ENCODE assay signal across 18 mouse cellular contexts in the genomic region with DNA sequence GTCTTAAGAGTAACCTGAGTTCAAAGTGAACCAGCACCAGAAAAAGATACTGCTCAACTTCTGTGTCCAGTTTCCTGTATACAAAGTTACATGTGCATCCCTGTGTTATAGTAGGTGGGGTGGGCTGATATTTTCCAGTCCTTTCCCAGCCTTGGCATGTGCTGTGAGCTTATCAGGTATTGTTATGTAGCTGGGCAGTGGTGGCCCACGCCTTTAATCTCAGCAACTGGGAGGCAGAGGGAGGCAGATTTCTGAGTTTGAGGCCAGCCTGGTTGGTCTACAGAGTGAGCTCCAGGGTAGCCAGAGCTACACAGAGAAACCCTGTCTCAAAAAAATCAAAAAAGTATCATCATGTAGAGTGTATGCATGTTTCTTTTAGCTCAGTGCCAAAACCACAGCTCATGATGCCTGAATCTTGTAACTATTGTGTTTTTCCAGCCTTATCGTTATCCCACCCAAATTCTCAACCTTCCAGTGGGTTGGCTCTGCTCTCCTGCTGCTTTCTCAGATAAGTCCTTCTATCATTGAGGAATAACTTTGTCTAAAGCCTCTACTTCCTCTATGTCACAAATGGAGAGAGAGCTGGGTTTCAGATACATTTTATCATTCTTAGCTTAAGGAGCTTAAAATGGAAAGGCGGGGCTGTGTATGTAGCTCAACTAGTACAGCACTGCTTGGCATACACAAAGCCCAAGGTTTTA.
"Had no signal": no experiment of that assay in that cellular context is flagged by ENCODE, and none has a peak within 500 bp of the region (broad histone marks: within the 10 kb centered on the region; RNA-seq: fewer than 3 reads in every experiment).

No protein-coding gene starts in this region.

- H3K9me3 ChIP-seq: limb, embryonic 10.5 days; limb, embryonic 13.5 days; liver, embryonic 12.5 days; liver, embryonic 15.5 days; lung, embryonic 15.5 days; megakaryocyte, embryonic 14.5 days; midbrain, embryonic 13.5 days; stomach, embryonic 15.5 days had no signal

- H3K27me3 ChIP-seq: limb, embryonic 13.5 days; liver, embryonic 12.5 days; liver, embryonic 15.5 days; lung, embryonic 15.5 days; megakaryocyte, embryonic 14.5 days; midbrain, embryonic 13.5 days; neural tube, embryonic 13.5 days; stomach, embryonic 15.5 days had no signal

- ATAC-seq: liver, embryonic 12.5 days had no signal

- H3K27ac ChIP-seq: limb, embryonic 13.5 days; liver, embryonic 12.5 days; liver, embryonic 15.5 days; lung, embryonic 15.5 days; stomach, embryonic 15.5 days had no signal

- DNase-seq: kidney, adult 9 months; kidney, postnatal 14 days; kidney, postnatal 4 days; liver; retina, postnatal 1 day; right cerebral cortex, postnatal 25 days; spleen, adult 18-20 months; thymus, postnatal 25 days had no signal

- H3K4me1 ChIP-seq: limb, embryonic 13.5 days; liver, embryonic 12.5 days; liver, embryonic 15.5 days; lung, embryonic 15.5 days; megakaryocyte, embryonic 14.5 days; stomach, embryonic 15.5 days had no signal

- H3K4me2 ChIP-seq: limb, embryonic 13.5 days; liver, embryonic 12.5 days; liver, embryonic 15.5 days; lung, embryonic 15.5 days; midbrain, embryonic 13.5 days; neural tube, embryonic 13.5 days; stomach, embryonic 15.5 days had no signal

- H3K9ac ChIP-seq: limb, embryonic 13.5 days; liver, embryonic 12.5 days; liver, embryonic 15.5 days; lung, embryonic 15.5 days; midbrain, embryonic 13.5 days; neural tube, embryonic 13.5 days; stomach, embryonic 15.5 days had no signal

- H3K4me3 ChIP-seq: limb, embryonic 10.5 days; limb, embryonic 13.5 days; liver, embryonic 12.5 days; liver, embryonic 15.5 days; lung, embryonic 15.5 days; megakaryocyte, embryonic 14.5 days; midbrain, embryonic 13.5 days; myocyte; neural tube, embryonic 13.5 days; stomach, embryonic 15.5 days had no signal

- H3K36me3 ChIP-seq: limb, embryonic 10.5 days; limb, embryonic 13.5 days; liver, embryonic 12.5 days; liver, embryonic 15.5 days; lung, embryonic 15.5 days; midbrain, embryonic 13.5 days; neural tube, embryonic 13.5 days; stomach, embryonic 15.5 days had no signal
